Mouse (Mus musculus) cerebellum, adult 9-11 months (tissue): ENCODE results near the gene Slc30a6.
"Not testable (repeated sequence)": the region's sequence is repeated elsewhere in the genome, so short reads cannot be mapped to it uniquely, and the experiment has no call there.

ENCODE experiments used
- DNase-seq: peaks from one replicate; pipeline ENCODE4 v3.0.0; 2022

The Slc30a6 gene

GRCm38 (mm10) chr17:74453928-74454327 is 58.5 kb downstream of the Slc30a6 start:
- no peak for DNase-seq

GRCm38 (mm10) chr17:74454660-74455059 is 59.3 kb downstream of the Slc30a6 start:
- no peak for DNase-seq

- no peak for DNase-seq
Observed at GRCm38 (mm10) chr17:74455426-74455825, 60.0 kb downstream of the Slc30a6 start.

GRCm38 (mm10) chr17:74456825-74457224 is 61.4 kb downstream of the Slc30a6 start:
- no peak for DNase-seq

GRCm38 (mm10) chr17:74457972-74458677 is 62.7 kb downstream of the Slc30a6 start:
- DNase-seq = no peak

GRCm38 (mm10) chr17:74458711-74459408 is 63.5 kb downstream of the Slc30a6 start, which contains the start of gene Nlrc4:
Gene Nlrc4 (minus strand): TSS chr17:74459142.
- no peak for DNase-seq

- DNase-seq = no peak
Observed at GRCm38 (mm10) chr17:74463510-74463909, 68.1 kb downstream of the Slc30a6 start.

- DNase-seq = not testable (repeated sequence)
Observed at GRCm38 (mm10) chr17:74467981-74468380, 72.6 kb downstream of the Slc30a6 start.

- not testable (repeated sequence) for DNase-seq
Observed at GRCm38 (mm10) chr17:74470133-74470532, 74.7 kb downstream of the Slc30a6 start.
